Mouse (Mus musculus) B cell, adult 2 months (primary cell): ENCODE data around the gene Tdrd7.

Experiments
- DNase-seq, 2 experiments: peaks; one replicate each; pipeline ENCODE4 v3.0.0; 2022

The Tdrd7 gene

DNA sequence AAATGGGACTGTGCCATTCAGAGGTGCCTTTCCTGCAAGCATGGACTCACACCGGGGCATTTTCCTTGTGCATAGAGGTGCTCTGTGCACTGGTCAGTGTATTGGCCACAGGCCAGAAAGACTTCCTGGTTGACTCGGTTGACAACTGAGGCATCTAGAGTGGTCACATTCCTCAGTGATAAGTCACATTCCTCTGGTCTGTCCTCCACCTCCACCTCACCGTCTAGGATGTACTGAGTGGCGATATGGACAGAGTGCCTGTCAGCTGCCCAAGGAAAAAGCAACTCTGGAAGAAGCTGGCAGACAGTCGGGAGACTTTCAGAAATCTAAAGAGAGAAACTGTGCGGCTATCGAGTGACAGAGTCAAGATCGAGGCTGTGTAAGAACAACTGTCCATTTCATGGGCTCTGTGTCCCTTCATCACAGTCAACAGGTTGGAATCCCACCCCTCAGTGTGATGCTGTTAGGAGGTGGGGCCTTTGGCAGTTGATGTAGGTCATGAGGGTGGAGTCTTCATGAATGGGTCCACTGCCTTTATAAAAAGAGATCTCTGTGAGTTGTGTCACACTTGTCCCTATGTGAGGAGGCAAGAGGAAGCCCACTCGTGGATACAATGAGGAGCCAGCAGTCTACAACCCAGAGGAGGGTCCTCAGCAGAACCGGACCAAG, at the start of gene Tdrd7:
Gene Tdrd7, plus strand, starts transcription at position 564 of the 669 bp plus-strand sequence.
- DNase-seq, result no peak

- DNase-seq, result no peak
Observed at GRCm38 (mm10) chr4:45917091-45917490, 48.0 kb upstream of the Tdrd7 start.

DNA sequence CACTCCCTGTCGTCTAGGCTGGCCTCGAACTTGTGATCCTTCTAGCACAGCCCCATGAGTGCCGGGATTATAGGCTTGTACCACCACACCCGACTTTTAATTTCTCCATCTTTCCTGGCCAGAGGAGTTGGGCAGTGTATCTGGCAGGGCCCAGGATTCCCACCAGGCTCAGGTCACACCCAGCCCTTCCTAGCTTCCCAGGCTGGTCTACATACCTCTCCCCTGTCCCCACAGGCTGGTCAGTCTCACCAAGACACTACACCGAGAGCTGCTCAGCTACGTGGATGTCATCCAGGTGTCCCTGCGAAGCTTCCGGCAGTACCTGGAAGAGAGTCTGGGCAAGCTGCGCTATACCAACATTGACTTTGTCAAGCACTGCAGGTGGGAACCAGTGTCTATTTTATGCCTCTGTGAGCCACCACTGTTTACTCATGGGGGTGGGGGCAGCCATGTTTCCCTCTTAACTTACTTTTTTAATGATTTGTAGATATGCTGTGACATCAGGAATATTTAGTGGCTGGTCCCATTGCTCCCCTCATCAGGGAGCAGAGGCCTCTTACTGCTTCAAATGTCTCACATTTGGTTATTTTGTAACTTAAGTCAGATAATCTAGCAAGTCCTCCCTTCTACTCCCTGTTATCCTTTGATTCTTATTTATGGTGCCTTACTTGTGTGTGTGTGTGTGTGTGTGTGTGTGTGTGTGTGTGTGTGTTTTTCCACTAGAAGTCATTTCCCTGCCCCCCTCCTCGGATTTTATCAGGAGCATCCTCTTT, 43.3 kb upstream of the Tdrd7 start:
- DNase-seq, result no peak

GRCm38 (mm10) chr4:45924011-45924410, 41.1 kb upstream of the Tdrd7 start:
- DNase-seq, result no peak

DNA sequence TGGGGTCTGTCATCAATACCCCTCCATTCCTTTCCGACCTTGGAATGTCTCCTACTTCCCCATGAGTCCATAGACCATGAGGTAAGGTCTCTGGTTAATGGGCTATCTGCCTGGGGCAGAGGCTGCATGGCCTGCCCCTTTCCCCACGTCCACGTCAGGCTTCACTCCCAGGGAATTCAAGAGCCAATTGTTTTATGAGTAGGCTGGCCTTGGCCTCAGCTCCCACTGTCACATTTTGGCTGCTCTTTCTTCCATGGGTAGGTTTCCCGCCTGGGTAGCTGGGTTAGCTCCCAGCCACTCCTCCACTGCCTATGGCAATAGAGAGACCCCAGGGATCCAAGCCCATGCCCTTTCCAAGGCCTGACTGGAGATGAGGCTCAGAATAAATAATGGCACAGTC, 36.6 kb upstream of the Tdrd7 start:
- no peak for DNase-seq

- peak; percentile 54 to 60 for DNase-seq
Observed at GRCm38 (mm10) chr4:45941628-45942044, 23.5 kb upstream of the Tdrd7 start.

- DNase-seq, result no peak
Observed at GRCm38 (mm10) chr4:45947729-45948128, 17.4 kb upstream of the Tdrd7 start.

DNA sequence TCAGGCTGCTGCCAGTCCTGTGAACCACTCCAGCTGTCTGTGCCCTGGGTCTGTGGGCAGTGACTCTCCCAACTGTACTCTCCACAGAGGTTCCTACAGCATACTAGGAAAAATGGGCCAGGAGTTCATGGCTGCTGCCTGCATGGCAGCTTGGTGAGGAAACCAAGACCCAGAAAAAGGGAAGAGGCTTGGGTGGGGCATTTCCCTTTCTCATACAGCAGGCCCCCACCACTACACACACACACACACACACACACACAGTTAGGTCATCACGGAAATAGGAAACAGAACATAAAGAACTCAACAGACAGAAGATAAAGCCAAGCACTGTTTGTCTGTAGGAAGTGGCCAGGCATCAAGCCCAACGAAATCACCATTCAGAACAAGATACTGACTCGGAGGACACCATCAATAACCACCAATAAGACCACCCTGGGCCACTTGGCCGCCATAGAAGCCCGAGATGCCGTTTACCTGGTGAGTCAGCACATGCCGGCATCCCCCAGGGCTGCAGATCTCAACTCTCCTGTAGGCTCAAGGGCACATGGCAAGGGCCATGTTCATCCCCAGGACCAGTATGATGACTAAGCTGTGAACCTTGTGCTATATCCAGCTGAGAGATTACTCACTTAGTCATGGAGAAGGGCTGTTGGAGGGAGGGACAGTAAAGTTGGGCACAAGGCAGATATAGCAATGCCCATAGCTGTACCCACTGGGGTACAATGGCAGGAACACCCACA, 15.9 kb upstream of the Tdrd7 start:
- peak; percentile 50 to 52 for DNase-seq

- no peak for DNase-seq
Observed at GRCm38 (mm10) chr4:45951830-45952229, 13.3 kb upstream of the Tdrd7 start.

- DNase-seq, result no peak
Observed at GRCm38 (mm10) chr4:45953025-45953919, 11.9 kb upstream of the Tdrd7 start.

GRCm38 (mm10) chr4:45955235-45955634, 9.9 kb upstream of the Tdrd7 start:
- DNase-seq, result no peak

DNA sequence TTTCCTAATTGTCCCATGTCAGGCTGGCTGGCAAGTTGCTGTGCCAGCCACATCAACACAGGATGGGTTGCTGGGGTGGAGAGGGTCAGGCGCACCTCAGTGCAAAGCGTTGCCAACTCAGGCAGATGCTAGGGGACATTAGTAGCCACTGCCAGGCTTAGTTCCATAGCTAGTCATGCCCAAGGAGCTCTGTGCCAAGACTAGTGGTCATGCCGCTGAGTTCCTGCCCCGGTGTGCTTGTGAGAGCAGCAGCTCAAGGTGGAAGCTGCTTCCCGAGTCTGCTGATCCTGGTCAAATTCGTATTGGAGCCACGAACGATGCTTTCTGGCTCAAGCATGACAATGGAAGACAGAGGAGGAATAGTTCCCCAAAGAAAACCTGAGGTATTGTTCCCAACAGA, 9.0 kb upstream of the Tdrd7 start:
- no peak for DNase-seq

DNA sequence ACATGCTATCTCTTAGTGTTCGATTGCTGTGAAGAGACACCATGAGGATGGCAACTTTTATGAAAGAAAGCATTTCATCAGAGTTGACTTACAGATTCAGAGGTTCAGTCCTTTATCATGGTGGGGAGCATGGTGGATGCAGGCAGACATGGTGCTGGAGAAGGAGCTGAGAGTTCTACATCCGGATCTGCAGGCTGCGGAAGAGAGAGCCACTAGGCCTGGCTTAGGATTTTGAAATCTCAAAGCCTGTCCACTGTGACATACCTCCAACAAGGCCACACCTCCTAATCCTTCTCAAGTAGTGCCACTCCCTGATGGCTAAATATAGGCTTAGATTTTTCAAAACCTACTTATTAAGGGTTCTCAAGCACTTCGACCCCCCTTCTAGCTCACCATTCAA, 8.4 kb upstream of the Tdrd7 start:
- no peak for DNase-seq

GRCm38 (mm10) chr4:45965737-45966447, 758 bp downstream of the Tdrd7 start:
- DNase-seq, result no peak

DNA sequence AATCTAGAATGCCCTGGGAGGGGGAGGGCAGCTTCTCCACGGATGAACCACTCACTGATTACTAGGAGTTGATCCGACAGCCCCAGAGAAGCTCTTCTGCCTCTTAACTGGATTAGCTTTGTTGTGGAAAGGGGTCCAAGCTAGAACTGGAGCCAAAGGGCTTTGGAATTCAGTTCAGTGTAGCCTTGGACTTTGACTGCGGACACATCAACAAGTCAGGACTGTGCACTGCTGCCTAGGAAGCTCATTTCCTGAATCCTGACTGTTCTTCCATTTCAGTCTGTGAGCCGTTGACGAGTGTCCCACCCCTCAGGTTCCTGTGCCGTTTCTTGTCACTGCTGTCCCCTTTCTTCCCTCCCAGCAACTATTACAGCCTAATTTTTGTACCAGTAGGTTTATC, 1.6 kb downstream of the Tdrd7 start:
- no peak for DNase-seq

GRCm38 (mm10) chr4:45967479-45968341, 2.6 kb downstream of the Tdrd7 start:
- DNase-seq, result no peak

- no peak for DNase-seq
Observed at GRCm38 (mm10) chr4:45969051-45969450, 3.9 kb downstream of the Tdrd7 start.

- DNase-seq, result no peak
Observed at GRCm38 (mm10) chr4:45970048-45970560, 5.0 kb downstream of the Tdrd7 start.

DNA sequence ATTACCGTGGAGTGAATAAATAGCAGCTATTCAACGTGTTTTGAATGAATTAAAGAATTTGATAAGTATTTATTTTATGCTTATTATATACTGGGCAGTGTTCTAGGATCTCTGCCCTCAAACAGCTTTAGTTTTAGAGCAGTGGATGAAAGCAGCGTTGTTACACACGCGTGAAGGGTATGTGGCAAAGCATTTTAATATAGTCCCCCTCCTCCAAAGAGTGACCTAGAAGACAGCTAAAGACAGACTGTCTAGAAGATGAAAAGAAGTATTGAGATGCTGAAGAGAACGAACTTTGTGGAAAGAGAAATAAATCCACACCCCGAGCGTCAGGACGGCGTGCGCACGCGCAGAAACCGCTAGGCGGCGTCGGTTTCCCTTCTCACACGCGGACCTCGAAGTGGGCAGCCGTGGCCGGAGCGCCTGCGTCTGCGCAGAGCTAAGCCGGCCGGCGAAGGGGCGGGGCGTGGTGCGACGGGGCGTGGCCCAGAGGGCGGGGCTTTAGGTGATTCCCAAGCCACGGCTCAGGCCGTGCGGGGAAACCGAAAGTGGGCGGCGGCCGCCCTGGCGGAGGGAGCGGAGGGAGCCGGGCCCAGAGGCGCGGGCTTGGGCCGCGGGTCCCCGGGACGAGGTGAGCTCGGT, 6.8 kb downstream of the Tdrd7 start:
- peak; percentile 92 to 93 for DNase-seq

GRCm38 (mm10) chr4:45972448-45972854, 7.3 kb downstream of the Tdrd7 start:
- peak in 1 of 2 experiments; percentile 37 for DNase-seq
